Mouse (Mus musculus): ENCODE measurements around the gene Eif4g3. TPM values are rescaled to one million over a fixed set of nuclear protein-coding genes. Genes with fewer than 3 reads are reported as not detected.

Eif4g3 gene
- polyA plus RNA-seq, 1 experiment from 2014 or later: 33.6 TPM

DNA sequence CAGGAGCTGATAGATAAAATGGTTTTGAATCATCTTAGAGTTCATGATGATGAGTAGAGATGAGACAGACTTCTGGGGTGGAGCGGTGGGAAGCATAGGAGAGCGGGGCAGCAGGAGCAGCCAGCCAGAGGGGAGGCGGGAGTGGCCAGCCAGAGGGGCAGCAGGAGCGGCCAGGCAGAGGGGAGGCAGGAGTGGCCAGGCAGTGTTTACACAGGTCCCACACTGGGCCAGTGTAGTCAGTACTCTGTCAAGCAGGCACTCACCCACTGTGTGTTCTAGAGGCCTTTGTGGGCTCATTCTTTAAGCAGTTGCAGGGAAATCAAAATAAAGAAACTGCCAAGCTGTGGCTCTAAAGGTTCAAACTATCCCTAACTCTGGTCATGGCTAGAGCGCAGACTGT is 191.2 kb downstream of the Eif4g3 start:
- Histone ChIP-seq H3K36me3 (ENCODE audit: control insufficient read depth, insufficient read depth, low read length) (peaks cover 23% of the 10 kb centered on the region), H3K4me3 (ENCODE audit: low read depth, low read length) (no peak overlapping the region), H3K4me2 (no peak overlapping the region), H3K9me3 (replicated peaks; ENCODE audit: control insufficient read depth, low read length) (no peaks in the 10 kb centered on the region), H3K9ac (ENCODE audit: low read depth, low read length) (no peak overlapping the region), H3K27ac (ENCODE audit: low read depth, low read length) (no peak overlapping the region), H3K27me3 (ENCODE audit: control insufficient read depth, insufficient read depth, low read length) (no peaks in the 10 kb centered on the region), H3K4me1 (ENCODE audit: control insufficient read depth, insufficient read depth, low read length) (peaks cover 6% of the 10 kb centered on the region)
- 85% methylated on average over 5 of the region's 5 CpGs for WGBS (ENCODE audit: insufficient replicate concordance)
- ATAC-seq (replicated peaks; ENCODE audit: insufficient number of reproducible peaks, low FRiP score, low TSS enrichment): no peak

DNA sequence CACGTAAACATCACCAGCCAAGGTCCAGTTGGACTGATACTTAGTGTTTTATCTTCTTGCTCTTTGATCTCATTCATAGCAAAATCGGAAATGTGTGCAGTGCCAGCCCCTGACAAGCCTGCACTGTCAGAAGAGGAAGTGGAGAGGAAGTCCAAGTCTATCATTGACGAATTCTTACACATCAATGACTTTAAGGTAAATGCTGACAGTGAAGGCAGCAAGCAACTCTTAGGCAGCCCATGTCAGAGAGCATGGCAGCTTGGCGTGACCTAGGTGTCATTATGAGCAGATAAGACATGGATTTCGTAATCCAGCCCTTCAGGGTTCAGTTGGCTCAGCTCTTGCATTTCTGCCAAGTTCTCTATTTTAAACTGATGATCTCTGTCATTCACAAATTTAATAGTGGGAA is 191.8 kb downstream of the Eif4g3 start:
- ATAC-seq (replicated peaks; ENCODE audit: insufficient number of reproducible peaks, low FRiP score, low TSS enrichment): no peak
- 78% methylated on average over 5 of the region's 5 CpGs for WGBS (ENCODE audit: insufficient replicate concordance)
- peaks cover 23% of the 10 kb centered on the region for H3K36me3 ChIP-seq (ENCODE audit: control insufficient read depth, insufficient read depth, low read length)
- H3K27me3 ChIP-seq (ENCODE audit: control insufficient read depth, insufficient read depth, low read length): no peaks in the 10 kb centered on the region
- H3K4me3 ChIP-seq (ENCODE audit: low read depth, low read length): no peak overlapping the region
- no peaks in the 10 kb centered on the region for H3K9me3 ChIP-seq (replicated peaks; ENCODE audit: control insufficient read depth, low read length)
- H3K9ac ChIP-seq (ENCODE audit: low read depth, low read length): no peak overlapping the region
- no peak overlapping the region for H3K4me2 ChIP-seq
- H3K27ac ChIP-seq (ENCODE audit: low read depth, low read length): no peak overlapping the region
- peaks cover 6% of the 10 kb centered on the region for H3K4me1 ChIP-seq (ENCODE audit: control insufficient read depth, insufficient read depth, low read length)

DNA sequence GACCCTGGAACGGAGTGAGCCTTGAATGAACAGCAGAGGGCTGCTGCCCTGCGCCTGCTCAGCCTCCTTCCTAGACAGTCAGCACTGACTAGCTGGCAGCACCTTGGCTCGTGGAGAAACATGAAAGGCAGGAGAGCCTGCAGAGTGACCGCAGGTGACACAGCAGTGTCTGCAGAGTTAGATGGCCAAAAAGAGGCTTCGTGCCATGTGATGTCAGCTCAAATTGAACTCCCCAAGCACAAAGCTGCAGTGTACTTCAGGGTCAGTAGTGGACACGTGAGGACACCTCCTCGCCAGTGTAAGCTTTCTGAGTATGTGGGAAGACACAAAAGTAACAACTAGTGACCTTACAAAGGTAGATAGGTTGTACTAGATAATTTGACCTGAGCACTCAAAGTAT is 193.1 kb downstream of the Eif4g3 start:
- no peak for ATAC-seq (replicated peaks; ENCODE audit: insufficient number of reproducible peaks, low FRiP score, low TSS enrichment)
- WGBS (ENCODE audit: insufficient replicate concordance): 87% methylated on average over 7 of the region's 7 CpGs
- no peak overlapping the region for H3K9ac ChIP-seq (ENCODE audit: low read depth, low read length)

DNA sequence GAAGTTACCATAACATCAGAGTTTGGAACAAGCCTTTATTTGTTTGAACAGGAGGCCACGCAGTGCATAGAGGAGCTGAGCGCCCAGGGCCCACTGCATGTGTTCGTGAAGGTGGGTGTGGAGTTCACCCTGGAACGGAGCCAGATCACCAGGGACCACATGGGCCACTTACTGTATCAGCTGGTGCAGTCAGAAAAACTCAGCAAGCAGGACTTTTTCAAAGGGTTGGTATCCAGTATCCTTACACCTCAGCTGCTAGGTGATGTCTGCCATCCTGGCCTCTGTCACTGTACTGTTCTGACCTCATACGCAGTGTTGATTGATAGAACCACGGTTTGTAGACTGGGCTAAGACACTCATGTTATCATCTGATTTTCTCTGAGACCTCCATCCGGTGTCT is 195.2 kb downstream of the Eif4g3 start:
- Histone ChIP-seq H3K4me2 (no peak overlapping the region), H3K27ac (ENCODE audit: low read depth, low read length) (peak overlapping the region; percentile 55), H3K9me3 (replicated peaks; ENCODE audit: control insufficient read depth, low read length) (no peaks in the 10 kb centered on the region), H3K27me3 (ENCODE audit: control insufficient read depth, insufficient read depth, low read length) (no peaks in the 10 kb centered on the region), H3K9ac (ENCODE audit: low read depth, low read length) (no peak overlapping the region), H3K4me3 (ENCODE audit: low read depth, low read length) (no peak overlapping the region), H3K36me3 (ENCODE audit: control insufficient read depth, insufficient read depth, low read length) (peaks cover 20% of the 10 kb centered on the region), H3K4me1 (ENCODE audit: control insufficient read depth, insufficient read depth, low read length) (peaks cover 6% of the 10 kb centered on the region)
- 52% methylated on average over 7 of the region's 7 CpGs for WGBS (ENCODE audit: insufficient replicate concordance)
- no peak; the same call in 1 of the 2 replicates for ATAC-seq (replicated peaks; ENCODE audit: insufficient number of reproducible peaks, low FRiP score, low TSS enrichment)

More for the DNA sequence above, 193.1 kb downstream of the Eif4g3 start:
- Histone ChIP-seq H3K4me3 (ENCODE audit: low read depth, low read length) (no peak overlapping the region), H3K36me3 (ENCODE audit: control insufficient read depth, insufficient read depth, low read length) (peaks cover 20% of the 10 kb centered on the region), H3K4me2 (no peak overlapping the region), H3K27ac (ENCODE audit: low read depth, low read length) (no peak overlapping the region), H3K4me1 (ENCODE audit: control insufficient read depth, insufficient read depth, low read length) (peaks cover 6% of the 10 kb centered on the region), H3K9me3 (replicated peaks; ENCODE audit: control insufficient read depth, low read length) (no peaks in the 10 kb centered on the region), H3K27me3 (ENCODE audit: control insufficient read depth, insufficient read depth, low read length) (no peaks in the 10 kb centered on the region)

DNA sequence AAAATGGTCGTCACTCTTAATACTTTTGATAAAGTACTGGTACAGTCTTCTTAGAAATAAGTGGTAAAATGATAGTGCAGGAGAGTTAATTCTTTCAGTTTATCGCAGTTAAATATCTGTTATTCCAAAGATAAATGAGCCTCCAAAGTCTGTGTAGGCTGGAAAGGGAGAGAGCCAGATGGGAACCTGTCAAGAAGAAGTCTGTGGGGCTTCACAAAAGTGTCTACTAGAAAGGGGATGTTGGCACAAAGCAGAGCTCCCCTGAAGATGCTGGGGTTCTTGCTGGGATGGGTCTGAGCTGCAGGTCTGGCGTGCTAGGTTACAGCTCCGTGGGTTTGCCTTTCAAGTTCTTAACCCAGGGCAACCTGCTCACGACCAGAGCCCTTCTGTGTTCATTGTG is 199.7 kb downstream of the Eif4g3 start:
- WGBS (ENCODE audit: insufficient replicate concordance): 87% methylated on average over 5 of the region's 5 CpGs
- Histone ChIP-seq H3K4me3 (ENCODE audit: low read depth, low read length) (no peak overlapping the region), H3K36me3 (ENCODE audit: control insufficient read depth, insufficient read depth, low read length) (peaks cover 37% of the 10 kb centered on the region), H3K4me2 (no peak overlapping the region), H3K27ac (ENCODE audit: low read depth, low read length) (no peak overlapping the region), H3K27me3 (ENCODE audit: control insufficient read depth, insufficient read depth, low read length) (no peaks in the 10 kb centered on the region), H3K9me3 (replicated peaks; ENCODE audit: control insufficient read depth, low read length) (no peaks in the 10 kb centered on the region), H3K4me1 (ENCODE audit: control insufficient read depth, insufficient read depth, low read length) (peaks cover 6% of the 10 kb centered on the region), H3K9ac (ENCODE audit: low read depth, low read length) (no peak overlapping the region)
- ATAC-seq (replicated peaks; ENCODE audit: insufficient number of reproducible peaks, low FRiP score, low TSS enrichment): no peak

DNA sequence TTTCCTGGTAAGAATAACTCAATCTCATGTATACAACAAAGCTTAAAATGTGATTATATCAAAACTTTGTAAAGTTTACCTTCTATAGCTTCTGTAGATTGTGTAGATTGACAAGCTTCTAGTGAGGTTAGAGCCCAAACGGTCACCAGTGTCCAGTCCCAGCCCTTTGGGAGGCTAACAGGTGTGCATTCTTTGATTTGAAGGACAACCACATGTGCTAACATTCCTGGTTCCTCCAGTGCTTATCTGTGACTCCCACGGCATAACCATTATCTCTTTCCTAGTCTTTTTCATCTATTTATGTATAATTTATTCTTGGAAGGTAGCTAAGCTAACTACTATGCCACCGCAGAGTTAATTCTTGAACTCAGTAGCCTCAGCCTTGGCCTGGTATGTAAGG is 207.9 kb downstream of the Eif4g3 start:
- H3K27ac ChIP-seq (ENCODE audit: low read depth, low read length): no peak overlapping the region
- no peaks in the 10 kb centered on the region for H3K27me3 ChIP-seq (ENCODE audit: control insufficient read depth, insufficient read depth, low read length)
- H3K9me3 ChIP-seq (replicated peaks; ENCODE audit: control insufficient read depth, low read length): no peaks in the 10 kb centered on the region
- WGBS (ENCODE audit: insufficient replicate concordance): 87% methylated on average over 3 of the region's 3 CpGs
- H3K4me2 ChIP-seq: no peak overlapping the region
- no peaks in the 10 kb centered on the region for H3K4me1 ChIP-seq (ENCODE audit: control insufficient read depth, insufficient read depth, low read length)
- H3K4me3 ChIP-seq (ENCODE audit: low read depth, low read length): no peak overlapping the region
- no peak for ATAC-seq (replicated peaks; ENCODE audit: insufficient number of reproducible peaks, low FRiP score, low TSS enrichment)
- no peak overlapping the region for H3K9ac ChIP-seq (ENCODE audit: low read depth, low read length)
- peaks cover 48% of the 10 kb centered on the region for H3K36me3 ChIP-seq (ENCODE audit: control insufficient read depth, insufficient read depth, low read length)

DNA sequence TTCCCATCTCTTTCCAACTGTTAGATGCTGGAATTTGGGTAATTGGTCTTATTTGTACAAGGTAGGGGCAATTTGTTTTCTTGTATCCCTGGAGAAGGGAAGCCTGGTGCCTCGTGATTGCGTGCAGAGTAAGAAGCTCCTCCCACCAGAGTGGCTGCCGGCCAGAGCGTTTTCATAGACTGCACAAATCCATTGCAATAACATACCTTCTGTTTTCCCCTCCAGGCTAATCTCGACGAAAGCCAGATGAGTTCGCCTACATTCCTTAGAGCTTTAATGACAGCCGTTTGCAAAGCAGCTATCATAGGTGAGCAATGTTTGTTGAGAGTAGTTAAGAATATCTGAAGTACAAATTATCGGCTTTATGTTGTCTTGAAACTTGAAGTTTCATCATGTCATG is 208.9 kb downstream of the Eif4g3 start:
- no peak overlapping the region for H3K4me3 ChIP-seq (ENCODE audit: low read depth, low read length)
- H3K27ac ChIP-seq (ENCODE audit: low read depth, low read length): no peak overlapping the region
- H3K9me3 ChIP-seq (replicated peaks; ENCODE audit: control insufficient read depth, low read length): no peaks in the 10 kb centered on the region
- H3K4me2 ChIP-seq: no peak overlapping the region
- H3K9ac ChIP-seq (ENCODE audit: low read depth, low read length): no peak overlapping the region
- no peaks in the 10 kb centered on the region for H3K4me1 ChIP-seq (ENCODE audit: control insufficient read depth, insufficient read depth, low read length)
- WGBS (ENCODE audit: insufficient replicate concordance): 60% methylated on average over 9 of the region's 9 CpGs
- H3K27me3 ChIP-seq (ENCODE audit: control insufficient read depth, insufficient read depth, low read length): no peaks in the 10 kb centered on the region
- peaks cover 40% of the 10 kb centered on the region for H3K36me3 ChIP-seq (ENCODE audit: control insufficient read depth, insufficient read depth, low read length)
- ATAC-seq (replicated peaks; ENCODE audit: insufficient number of reproducible peaks, low FRiP score, low TSS enrichment): no peak

DNA sequence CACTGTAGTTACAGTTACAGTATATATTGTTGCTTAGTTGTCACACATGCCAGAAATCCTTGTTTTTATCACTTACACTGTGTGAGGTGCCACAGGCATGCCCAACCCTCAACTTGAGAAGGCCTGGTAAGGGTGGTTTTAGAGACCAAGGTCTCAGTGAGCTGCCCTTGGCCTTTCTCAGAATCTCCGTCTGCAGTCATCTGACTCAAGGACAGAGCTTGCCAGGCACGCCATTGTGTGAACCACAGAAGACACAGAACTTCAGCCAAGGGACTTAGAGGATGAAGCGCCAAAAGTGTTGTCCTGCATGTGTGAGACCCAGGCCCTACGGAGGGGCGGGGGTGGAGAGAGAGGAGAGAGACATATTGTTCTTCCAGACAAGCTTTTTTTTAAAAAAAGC is 217.3 kb downstream of the Eif4g3 start:
- Histone ChIP-seq H3K4me2 (no peak overlapping the region), H3K27ac (ENCODE audit: low read depth, low read length) (no peak overlapping the region), H3K27me3 (ENCODE audit: control insufficient read depth, insufficient read depth, low read length) (no peaks in the 10 kb centered on the region), H3K9me3 (replicated peaks; ENCODE audit: control insufficient read depth, low read length) (no peaks in the 10 kb centered on the region), H3K4me3 (ENCODE audit: low read depth, low read length) (no peak overlapping the region), H3K9ac (ENCODE audit: low read depth, low read length) (no peak overlapping the region), H3K4me1 (ENCODE audit: control insufficient read depth, insufficient read depth, low read length) (no peaks in the 10 kb centered on the region), H3K36me3 (ENCODE audit: control insufficient read depth, insufficient read depth, low read length) (peaks cover 15% of the 10 kb centered on the region)
- WGBS (ENCODE audit: insufficient replicate concordance): 91% methylated on average over 5 of the region's 5 CpGs
- no peak for ATAC-seq (replicated peaks; ENCODE audit: insufficient number of reproducible peaks, low FRiP score, low TSS enrichment)

DNA sequence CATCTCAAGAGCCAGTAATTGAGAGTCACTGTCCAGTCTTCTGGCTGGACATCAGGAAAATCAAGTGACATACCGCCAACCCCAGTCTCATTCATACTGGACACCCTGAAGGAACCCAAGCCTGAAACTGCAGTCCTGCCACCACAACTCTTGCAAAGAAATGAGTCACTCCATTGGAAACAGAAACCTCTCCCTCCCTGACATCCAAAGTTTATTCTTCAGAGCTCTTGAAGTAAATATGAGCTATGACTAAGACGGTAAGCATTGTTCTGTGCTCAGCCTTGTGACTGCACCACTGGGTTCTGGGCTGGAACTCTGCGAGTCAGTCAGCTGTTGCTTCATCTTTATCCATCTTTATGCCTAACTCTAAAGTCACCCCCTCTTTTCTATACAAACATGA is 221.0 kb downstream of the Eif4g3 start:
- H3K4me2 ChIP-seq: no peak overlapping the region
- peaks cover 15% of the 10 kb centered on the region for H3K4me1 ChIP-seq (ENCODE audit: control insufficient read depth, insufficient read depth, low read length)
- no peaks in the 10 kb centered on the region for H3K27me3 ChIP-seq (ENCODE audit: control insufficient read depth, insufficient read depth, low read length)
- no peak overlapping the region for H3K4me3 ChIP-seq (ENCODE audit: low read depth, low read length)
- WGBS (ENCODE audit: insufficient replicate concordance): 80% methylated on average over 3 of the region's 3 CpGs
- peaks cover 8% of the 10 kb centered on the region for H3K36me3 ChIP-seq (ENCODE audit: control insufficient read depth, insufficient read depth, low read length)
- H3K27ac ChIP-seq (ENCODE audit: low read depth, low read length): no peak overlapping the region
- H3K9ac ChIP-seq (ENCODE audit: low read depth, low read length): no peak overlapping the region
- no peak for ATAC-seq (replicated peaks; ENCODE audit: insufficient number of reproducible peaks, low FRiP score, low TSS enrichment)
- H3K9me3 ChIP-seq (replicated peaks; ENCODE audit: control insufficient read depth, low read length): no peaks in the 10 kb centered on the region
